Mouse (Mus musculus) intestine, postnatal 0 days (tissue): ENCODE data around the gene Ano4. TPM values are rescaled to one million over a fixed set of nuclear protein-coding genes. Genes with fewer than 3 reads are reported as not detected.
A peak's percentile ranks its signal among the peaks of the same experiment; 100 is the strongest.

Experiments
- ATAC-seq: fragments of 200-750 bp; cut with Nextera tagmentation; 2 replicates; pipeline ENCODE4 v1.8.0; 2017; ENCODE audit warnings: mild to moderate bottlenecking, moderate TSS enrichment, moderate library complexity
- H3K27ac ChIP-seq: fragments of 300-500 bp; sonication (generic); 2 replicates; pipeline ENCODE4 v1.5.1; 2014; ENCODE audit warnings: mild to moderate bottlenecking, low read depth, low read length, moderate library complexity
- H3K27me3 ChIP-seq: fragments of 300-500 bp; sonication (generic); replicated peaks from 2 replicates; pipeline ENCODE4 v1.6.1; 2014; ENCODE audit warnings: low read length, mixed read lengths; ENCODE audit not compliant: control insufficient read depth, insufficient read depth
- H3K36me3 ChIP-seq: fragments of 300-500 bp; sonication (generic); 2 replicates; pipeline ENCODE4 v1.6.1; 2014; ENCODE audit warnings: mild to moderate bottlenecking, moderate library complexity; ENCODE audit not compliant: control insufficient read depth, insufficient read depth
- H3K4me1 ChIP-seq: fragments of 300-500 bp; sonication (generic); replicated peaks from 2 replicates; pipeline ENCODE4 v1.6.1; 2014; ENCODE audit warnings: antibody characterized with exemption, low read length, mixed read lengths; ENCODE audit not compliant: control insufficient read depth, insufficient read depth
- H3K4me2 ChIP-seq: fragments of 300-500 bp; sonication (generic); replicated peaks from 2 replicates; pipeline ENCODE4 v1.6.1; 2014; ENCODE audit warnings: low read depth, mild to moderate bottlenecking, moderate library complexity
- H3K4me3 ChIP-seq: fragments of 300-500 bp; sonication (generic); 2 replicates; pipeline ENCODE4 v1.5.1; 2014; ENCODE audit warnings: low read depth, low read length
- H3K9ac ChIP-seq: fragments of 300-500 bp; sonication (generic); 2 replicates; pipeline ENCODE4 v1.6.1; 2014; ENCODE audit warnings: mild to moderate bottlenecking, low read depth, low read length
- H3K9me3 ChIP-seq: fragments of 300-500 bp; sonication (generic); 2 replicates; pipeline ENCODE4 v1.6.1; 2016; ENCODE audit warnings: mixed run types; ENCODE audit not compliant: control insufficient read depth
- CTCF ChIP-seq: sonication (generic); IDR thresholded peaks from 2 replicates; pipeline ENCODE4 v1.5.1; 2016; ENCODE audit warnings: low read depth, mild to moderate bottlenecking, control low read depth, antibody characterized with exemption, moderate library complexity
- WGBS: fragments of 180-500 bp; shearing (Covaris S2); extraction: QIAGEN DNeasy Blood & Tissue Kit; methylation state at CpG from one replicate; pipeline ENCODE4 v1.1.7; 2014; 5-methylcytosine and 5-hydroxymethylcytosine counted together
- polyA plus RNA-seq: library from polyadenylated mRNA; unstranded; fragments of >200 nt; fragmentation: Nextera tagmentation; extraction: Ambion mirVana; gene quantifications from 2 replicates; pipeline ENCODE4 v1.2.1, GENCODE M21; 2015

Ano4 gene
- polyA plus RNA-seq, 1 experiment from 2014 or later: not detected

GRCm38 (mm10) chr10:89370051-89370450 is 25.5 kb upstream of the Ano4 start:
- Histone ChIP-seq H3K27ac (no peak overlapping the region), H3K9me3 (no peaks in the 10 kb centered on the region), H3K4me3 (no peak overlapping the region), H3K36me3 (no peaks in the 10 kb centered on the region), H3K4me1 (no peaks in the 10 kb centered on the region), H3K4me2 (no peak overlapping the region), H3K27me3 (no peaks in the 10 kb centered on the region), H3K9ac (no peak overlapping the region)
- no peak for TF ChIP-seq CTCF
- no peak for ATAC-seq
- 8% methylated on average over 1 of the region's 1 CpGs for WGBS

- Histone ChIP-seq H3K27me3 (no peaks in the 10 kb centered on the region), H3K27ac (no peak overlapping the region), H3K9ac (no peak overlapping the region), H3K4me1 (no peaks in the 10 kb centered on the region), H3K4me2 (no peak overlapping the region), H3K36me3 (no peaks in the 10 kb centered on the region), H3K9me3 (no peaks in the 10 kb centered on the region), H3K4me3 (no peak overlapping the region)
- no peak for ATAC-seq
- WGBS: 64% methylated on average over 3 of the region's 3 CpGs
- TF ChIP-seq CTCF: no peak
These were observed 14.4 kb upstream of the Ano4 start for GRCm38 (mm10) chr10:89358933-89359332.

DNA sequence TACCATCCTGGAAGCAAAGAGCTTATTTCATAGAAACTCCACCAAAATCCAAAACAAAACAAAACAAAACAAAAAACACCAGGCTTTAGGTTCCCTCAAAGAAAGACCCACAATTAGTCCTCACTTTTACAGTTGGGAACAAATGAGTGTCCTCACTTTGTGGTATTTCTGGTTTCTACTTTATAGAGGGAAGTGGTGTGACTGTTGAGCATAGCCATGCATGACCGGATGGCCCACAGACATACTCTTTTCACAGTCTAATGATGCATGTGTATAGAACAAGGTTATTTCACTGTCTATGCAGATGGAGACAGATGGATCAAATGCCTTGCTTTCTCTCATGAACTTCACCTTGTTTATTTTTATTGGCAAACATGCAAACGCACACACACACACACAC is 10.1 kb upstream of the Ano4 start:
- Histone ChIP-seq H3K9me3 (no peaks in the 10 kb centered on the region), H3K4me3 (no peak overlapping the region), H3K27ac (no peak overlapping the region), H3K36me3 (no peaks in the 10 kb centered on the region), H3K27me3 (no peaks in the 10 kb centered on the region), H3K9ac (no peak overlapping the region), H3K4me1 (no peaks in the 10 kb centered on the region), H3K4me2 (no peak overlapping the region)
- TF ChIP-seq CTCF: no peak
- WGBS: 79% methylated on average over 2 of the region's 2 CpGs
- ATAC-seq: no peak

DNA sequence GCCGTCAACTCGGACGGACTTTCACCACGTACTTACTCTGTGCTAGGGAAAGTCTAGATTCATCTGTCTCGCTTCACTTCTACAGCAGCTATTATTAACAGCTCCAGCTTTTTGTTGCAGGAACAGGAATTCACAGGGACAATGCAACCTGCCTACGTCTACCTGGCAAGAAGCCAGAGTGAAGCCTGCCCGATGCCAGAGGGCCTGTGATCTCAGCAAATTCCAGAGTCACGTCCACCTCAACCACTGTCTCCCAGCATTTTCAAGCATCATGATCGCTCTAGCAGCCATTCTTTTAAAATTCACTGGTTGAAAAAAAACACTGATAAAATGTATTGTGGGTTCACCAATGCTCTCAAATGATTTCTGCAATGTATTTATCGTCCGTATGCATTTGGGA is 6.9 kb upstream of the Ano4 start:
- H3K36me3 ChIP-seq: no peaks in the 10 kb centered on the region
- ATAC-seq: no peak
- WGBS: 82% methylated on average over 11 of the region's 11 CpGs

GRCm38 (mm10) chr10:89345606-89346005 is 1.0 kb upstream of the Ano4 start:
- Histone ChIP-seq H3K9me3 (no peaks in the 10 kb centered on the region), H3K4me2 (no peak overlapping the region), H3K27ac (no peak overlapping the region), H3K36me3 (no peaks in the 10 kb centered on the region), H3K27me3 (peaks cover 28% of the 10 kb centered on the region), H3K4me3 (no peak overlapping the region), H3K4me1 (no peaks in the 10 kb centered on the region), H3K9ac (no peak overlapping the region)
- ATAC-seq: no peak
- TF ChIP-seq CTCF: no peak
- 63% methylated on average over 6 of the region's 6 CpGs for WGBS

More for the DNA sequence above, 6.9 kb upstream of the Ano4 start:
- H3K4me2 ChIP-seq: no peak overlapping the region
- H3K4me1 ChIP-seq: no peaks in the 10 kb centered on the region
- H3K9ac ChIP-seq: no peak overlapping the region
- no peaks in the 10 kb centered on the region; the same call in 1 of the 2 replicates for H3K27me3 ChIP-seq
- H3K4me3 ChIP-seq: no peak overlapping the region
- TF ChIP-seq CTCF: no peak
- H3K27ac ChIP-seq: no peak overlapping the region
- no peaks in the 10 kb centered on the region for H3K9me3 ChIP-seq

DNA sequence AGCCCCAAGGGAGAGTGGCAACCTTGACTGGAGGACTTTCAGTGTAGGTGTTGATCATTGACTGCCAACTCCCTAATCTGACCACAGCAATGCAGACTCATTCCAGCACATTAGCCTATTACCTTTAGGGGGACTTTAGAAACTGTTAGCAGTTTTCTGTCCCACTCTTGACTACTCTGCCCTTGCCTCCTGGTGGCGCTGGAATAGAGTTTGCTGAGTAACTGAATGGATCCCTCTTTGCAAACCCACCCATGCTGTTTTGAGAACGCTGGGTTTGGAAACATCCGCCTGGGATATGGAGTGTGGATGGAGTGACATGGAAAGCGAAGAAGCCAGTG is 603 bp upstream of the Ano4 start:
- Histone ChIP-seq H3K27ac (no peak overlapping the region), H3K9ac (no peak overlapping the region)
- WGBS: 43% methylated on average over 4 of the region's 4 CpGs

GRCm38 (mm10) chr10:89344132-89344490 is 451 bp downstream of the Ano4 start:
- Histone ChIP-seq H3K9ac (no peak overlapping the region; the same call in 1 of the 2 replicates), H3K36me3 (no peaks in the 10 kb centered on the region), H3K9me3 (no peaks in the 10 kb centered on the region), H3K27me3 (peaks cover 28% of the 10 kb centered on the region), H3K4me1 (no peaks in the 10 kb centered on the region), H3K4me3 (peak overlapping the region; percentile 47; the same call in 1 of the 2 replicates), H3K4me2 (peak overlapping the region; percentile 74), H3K27ac (no peak overlapping the region)
- WGBS: 14% methylated on average over 4 of the region's 4 CpGs
- ATAC-seq: no peak
- no peak for TF ChIP-seq CTCF

More for the DNA sequence above, 603 bp upstream of the Ano4 start:
- Histone ChIP-seq H3K4me3 (peak overlapping the region; percentile 47), H3K4me2 (peak overlapping the region; percentile 74), H3K36me3 (no peaks in the 10 kb centered on the region), H3K9me3 (no peaks in the 10 kb centered on the region), H3K4me1 (no peaks in the 10 kb centered on the region), H3K27me3 (peaks cover 28% of the 10 kb centered on the region)
- ATAC-seq: no peak
- no peak for TF ChIP-seq CTCF
